Mouse (Mus musculus) forebrain, embryonic 10.5 days (tissue): Measurements from ENCODE around the gene C4bp. TPM values are rescaled to one million over a fixed set of nuclear protein-coding genes. Genes with fewer than 3 reads are reported as not detected.
"Not testable (repeated sequence)": the region's sequence is repeated elsewhere in the genome, so short reads cannot be mapped to it uniquely, and the experiment has no call there.

Experiments
- DNase-seq: peaks from one replicate; pipeline ENCODE4 v3.0.0-alpha.2; 2017; ENCODE audit warnings: low spot score; ENCODE audit errors: extremely low spot score
- H3K27ac ChIP-seq: fragments of 300-500 bp; sonication (generic); 2 replicates; pipeline ENCODE4 v1.5.1; 2016; ENCODE audit warnings: mild to moderate bottlenecking
- H3K27me3 ChIP-seq: fragments of 300-500 bp; sonication (generic); 2 replicates; pipeline ENCODE4 v1.6.1; 2016; ENCODE audit warnings: mild to moderate bottlenecking; ENCODE audit not compliant: poor library complexity, severe bottlenecking
- H3K36me3 ChIP-seq: fragments of 300-500 bp; sonication (generic); replicated peaks from 2 replicates; pipeline ENCODE4 v1.6.1; 2016; ENCODE audit warnings: mild to moderate bottlenecking, moderate library complexity
- H3K4me1 ChIP-seq: fragments of 300-500 bp; sonication (generic); 2 replicates; pipeline ENCODE4 v1.6.1; 2016
- H3K4me3 ChIP-seq: fragments of 300-500 bp; sonication (generic); 2 replicates; pipeline ENCODE4 v1.5.1; 2016; ENCODE audit warnings: mild to moderate bottlenecking, moderate library complexity
- H3K9me3 ChIP-seq: fragments of 300-500 bp; sonication (generic); 2 replicates; pipeline ENCODE4 v1.6.1; 2016; ENCODE audit warnings: mild to moderate bottlenecking, moderate library complexity
- WGBS: fragments of 180-500 bp; shearing (Covaris S2); methylation state at CpG from one replicate; pipeline ENCODE4 v1.1.7; 2016; 5-methylcytosine and 5-hydroxymethylcytosine counted together
- polyA plus RNA-seq: library from polyadenylated mRNA; unstranded; fragments of >200 nt; fragmentation: Nextera tagmentation; extraction: Ambion mirVana; gene quantifications from 2 replicates; pipeline ENCODE4 v1.2.1, GENCODE M21; 2016

Gene C4bp
- not detected in 2 replicates for polyA plus RNA-seq

GRCm38 (mm10) chr1:130661454-130661853, at the start of gene C4bp:
TSS of gene C4bp (minus strand) at chr1:130661632.
- WGBS: 92% methylated on average over 3 of the region's 3 CpGs
- H3K9me3 ChIP-seq: no peaks in the 10 kb centered on the region
- no peaks in the 10 kb centered on the region for H3K36me3 ChIP-seq
- H3K4me1 ChIP-seq: no peaks in the 10 kb centered on the region
- no peak within 1 kb of the TSS for H3K4me3 ChIP-seq
- H3K27ac ChIP-seq: no peak within 1 kb of the TSS
- no peak for DNase-seq
- H3K27me3 ChIP-seq: no peaks in the 10 kb centered on the region

- WGBS: 89% methylated on average over 22 of the region's 22 CpGs
- Histone ChIP-seq H3K4me1 (peaks cover 7% of the 10 kb centered on the region), H3K4me3 (no peak overlapping the region), H3K9me3 (no peaks in the 10 kb centered on the region), H3K36me3 (peaks cover 25% of the 10 kb centered on the region), H3K27ac (no peak overlapping the region), H3K27me3 (peaks cover 19% of the 10 kb centered on the region)
- no peak for DNase-seq
Measured at GRCm38 (mm10) chr1:130710283-130711080, 49.0 kb upstream of the C4bp start.

GRCm38 (mm10) chr1:130703613-130704012, 42.2 kb upstream of the C4bp start:
- no peak for DNase-seq
- WGBS: 79% methylated on average over 2 of the region's 2 CpGs
- Histone ChIP-seq H3K27ac (no peak overlapping the region), H3K27me3 (no peaks in the 10 kb centered on the region), H3K36me3 (peaks cover 68% of the 10 kb centered on the region), H3K9me3 (no peaks in the 10 kb centered on the region), H3K4me3 (no peak overlapping the region), H3K4me1 (no peaks in the 10 kb centered on the region)

GRCm38 (mm10) chr1:130701976-130702375, 40.5 kb upstream of the C4bp start:
- WGBS: 95% methylated on average over 11 of the region's 11 CpGs
- Histone ChIP-seq H3K27me3 (no peaks in the 10 kb centered on the region), H3K36me3 (peaks cover 75% of the 10 kb centered on the region), H3K27ac (no peak overlapping the region), H3K9me3 (no peaks in the 10 kb centered on the region), H3K4me1 (no peaks in the 10 kb centered on the region), H3K4me3 (no peak overlapping the region)
- DNase-seq: no peak

- 91% methylated on average over 10 of the region's 10 CpGs for WGBS
- peaks cover 62% of the 10 kb centered on the region for H3K36me3 ChIP-seq
- no peaks in the 10 kb centered on the region for H3K4me1 ChIP-seq
- H3K9me3 ChIP-seq: no peaks in the 10 kb centered on the region
- H3K27ac ChIP-seq: no peak overlapping the region
- no peak overlapping the region for H3K4me3 ChIP-seq
- no peaks in the 10 kb centered on the region for H3K27me3 ChIP-seq
- DNase-seq: no peak
Measured at GRCm38 (mm10) chr1:130699937-130700633, 38.7 kb upstream of the C4bp start.

- no peaks in the 10 kb centered on the region for H3K9me3 ChIP-seq
- no peak for DNase-seq
- H3K27me3 ChIP-seq: no peaks in the 10 kb centered on the region
- no peak overlapping the region for H3K4me3 ChIP-seq
- WGBS: 92% methylated on average over 5 of the region's 5 CpGs
- H3K27ac ChIP-seq: no peak overlapping the region
- H3K36me3 ChIP-seq: peaks cover 59% of the 10 kb centered on the region
- H3K4me1 ChIP-seq: no peaks in the 10 kb centered on the region
Measured at GRCm38 (mm10) chr1:130698601-130699000, 37.2 kb upstream of the C4bp start.

- no peaks in the 10 kb centered on the region for H3K9me3 ChIP-seq
- no peak overlapping the region for H3K4me3 ChIP-seq
- 53% methylated on average over 1 of the region's 1 CpGs for WGBS
- DNase-seq: no peak
- H3K36me3 ChIP-seq: no peaks in the 10 kb centered on the region
- H3K27me3 ChIP-seq: no peaks in the 10 kb centered on the region
- no peaks in the 10 kb centered on the region for H3K4me1 ChIP-seq
- no peak overlapping the region for H3K27ac ChIP-seq
Measured at GRCm38 (mm10) chr1:130683905-130684304, 22.5 kb upstream of the C4bp start.

- no peaks in the 10 kb centered on the region for H3K4me1 ChIP-seq
- no peaks in the 10 kb centered on the region for H3K9me3 ChIP-seq
- H3K27me3 ChIP-seq: no peaks in the 10 kb centered on the region
- no peak overlapping the region for H3K27ac ChIP-seq
- WGBS: 79% methylated on average over 6 of the region's 6 CpGs
- no peak for DNase-seq
- H3K4me3 ChIP-seq: no peak overlapping the region
- no peaks in the 10 kb centered on the region for H3K36me3 ChIP-seq
Measured at GRCm38 (mm10) chr1:130681656-130682413, 20.4 kb upstream of the C4bp start.

- no peak overlapping the region for H3K4me3 ChIP-seq
- DNase-seq: no peak
- 87% methylated on average over 2 of the region's 2 CpGs for WGBS
Measured at GRCm38 (mm10) chr1:130681075-130681474, 19.6 kb upstream of the C4bp start.

GRCm38 (mm10) chr1:130678551-130678950, 17.1 kb upstream of the C4bp start:
- WGBS: 87% methylated on average over 2 of the region's 2 CpGs
- Histone ChIP-seq H3K36me3 (no peaks in the 10 kb centered on the region), H3K27ac (no peak overlapping the region), H3K9me3 (no peaks in the 10 kb centered on the region), H3K4me3 (no peak overlapping the region), H3K27me3 (no peaks in the 10 kb centered on the region), H3K4me1 (no peaks in the 10 kb centered on the region)
- no peak for DNase-seq

More at GRCm38 (mm10) chr1:130681075-130681474, 19.6 kb upstream of the C4bp start:
- Histone ChIP-seq H3K9me3 (no peaks in the 10 kb centered on the region), H3K27me3 (no peaks in the 10 kb centered on the region), H3K36me3 (no peaks in the 10 kb centered on the region), H3K4me1 (no peaks in the 10 kb centered on the region), H3K27ac (no peak overlapping the region)

GRCm38 (mm10) chr1:130663576-130663975, 2.1 kb upstream of the C4bp start:
- not testable (repeated sequence) for H3K4me3 ChIP-seq, DNase-seq, H3K27me3 ChIP-seq, H3K27ac ChIP-seq, H3K36me3 ChIP-seq, H3K9me3 ChIP-seq, H3K4me1 ChIP-seq
- WGBS: 88% methylated on average over 5 of the region's 5 CpGs

GRCm38 (mm10) chr1:130659641-130660040, 1.8 kb downstream of the C4bp start:
- 45% methylated on average over 5 of the region's 5 CpGs for WGBS
- not testable (repeated sequence) for H3K4me3 ChIP-seq, H3K4me1 ChIP-seq, DNase-seq, H3K36me3 ChIP-seq, H3K27ac ChIP-seq, H3K27me3 ChIP-seq, H3K9me3 ChIP-seq

- Histone ChIP-seq H3K27me3 (no peaks in the 10 kb centered on the region), H3K36me3 (no peaks in the 10 kb centered on the region), H3K9me3 (no peaks in the 10 kb centered on the region), H3K4me3 (no peak overlapping the region), H3K4me1 (no peaks in the 10 kb centered on the region), H3K27ac (no peak overlapping the region)
- 70% methylated on average over 4 of the region's 4 CpGs for WGBS
- DNase-seq: no peak
Measured at GRCm38 (mm10) chr1:130644103-130644502, 17.3 kb downstream of the C4bp start.
